Comparison of ENCODE assay signal across 30 mouse cellular contexts in genomic region chr6:112544315-112544714, GRCm38 (mm10). TPM values are rescaled to one million over a fixed set of nuclear protein-coding genes. Genes with fewer than 3 reads are reported as not detected.
DNase-seq lines count a peak whose midpoint lies in the region; ATAC-seq and TF ChIP-seq lines count a peak whose summit lies in the region.
"Had no signal": no experiment of that assay in that cellular context is flagged by ENCODE, and none has a peak within 500 bp of the region (broad histone marks: within the 10 kb centered on the region; RNA-seq: fewer than 3 reads in every experiment).

No protein-coding gene starts in this region.

- H3K9me3 ChIP-seq in heart, embryonic 10.5 days, result no peaks in the 10 kb centered on the region
- no peaks in the 10 kb centered on the region for H3K9me3 ChIP-seq in intestine, postnatal 0 days (ENCODE audit: control insufficient read depth)
- H3K9me3 ChIP-seq: embryonic facial prominence, embryonic 13.5 days; heart, embryonic 15.5 days; hindbrain, embryonic 12.5 days; liver, embryonic 15.5 days; lung, embryonic 15.5 days; midbrain, embryonic 15.5 days; stomach, embryonic 15.5 days had no signal

- no peak for TF ChIP-seq CTCF in intestine, postnatal 0 days (IDR thresholded peaks at IDR 0.05; ENCODE audit: low read depth)

- no peak overlapping the region for H3K4me2 ChIP-seq in intestine, postnatal 0 days (replicated peaks; ENCODE audit: low read depth)
- H3K4me2 ChIP-seq: embryonic facial prominence, embryonic 13.5 days; heart, embryonic 15.5 days; hindbrain, embryonic 12.5 days; liver, embryonic 15.5 days; lung, embryonic 15.5 days; midbrain, embryonic 15.5 days; stomach, embryonic 15.5 days had no signal

- 0 out of 2 replicates have a peak, but pooled peaks cover 3% of the 10 kb centered on the region for H3K4me1 ChIP-seq in heart, embryonic 10.5 days
- H3K4me1 ChIP-seq in intestine, postnatal 0 days (replicated peaks; ENCODE audit: control insufficient read depth, insufficient read depth, low read length), result no peaks in the 10 kb centered on the region
- H3K4me1 ChIP-seq: embryonic facial prominence, embryonic 13.5 days; heart, embryonic 15.5 days; hindbrain, embryonic 12.5 days; liver, embryonic 15.5 days; lung, embryonic 15.5 days; midbrain, embryonic 15.5 days; stomach, embryonic 15.5 days had no signal

- no peaks in the 10 kb centered on the region for H3K27me3 ChIP-seq in heart, embryonic 10.5 days (ENCODE audit: insufficient read depth, poor library complexity, severe bottlenecking)
- no peaks in the 10 kb centered on the region for H3K27me3 ChIP-seq in intestine, postnatal 0 days (replicated peaks; ENCODE audit: control insufficient read depth, insufficient read depth, low read length)
- H3K27me3 ChIP-seq: embryonic facial prominence, embryonic 13.5 days; heart, embryonic 15.5 days; hindbrain, embryonic 12.5 days; liver, embryonic 15.5 days; lung, embryonic 15.5 days; midbrain, embryonic 15.5 days; stomach, embryonic 15.5 days had no signal

- H3K27ac ChIP-seq in heart, embryonic 10.5 days, result no peak overlapping the region
- no peak overlapping the region for H3K27ac ChIP-seq in intestine, postnatal 0 days (ENCODE audit: low read depth, low read length)
- H3K27ac ChIP-seq: embryonic facial prominence, embryonic 13.5 days; heart, embryonic 15.5 days; hindbrain, embryonic 12.5 days; left cerebral cortex, adult 2 months; liver, embryonic 15.5 days; lung, embryonic 15.5 days; midbrain, embryonic 15.5 days; stomach, embryonic 15.5 days had no signal

- no peaks in the 10 kb centered on the region for H3K36me3 ChIP-seq in heart, embryonic 10.5 days
- no peaks in the 10 kb centered on the region for H3K36me3 ChIP-seq in intestine, postnatal 0 days (ENCODE audit: control insufficient read depth, insufficient read depth)
- H3K36me3 ChIP-seq: embryonic facial prominence, embryonic 13.5 days; heart, embryonic 15.5 days; hindbrain, embryonic 12.5 days; liver, embryonic 15.5 days; lung, embryonic 15.5 days; midbrain, embryonic 15.5 days; stomach, embryonic 15.5 days had no signal

- H3K9ac ChIP-seq in intestine, postnatal 0 days (ENCODE audit: low read depth, low read length), result no peak overlapping the region
- H3K9ac ChIP-seq: embryonic facial prominence, embryonic 13.5 days; heart, embryonic 15.5 days; hindbrain, embryonic 12.5 days; liver, embryonic 15.5 days; lung, embryonic 15.5 days; midbrain, embryonic 15.5 days; stomach, embryonic 15.5 days had no signal

- ATAC-seq in neutrophil, adult 5-6 weeks (ENCODE audit: extremely low read depth, insufficient number of reproducible peaks, low FRiP score, poor library complexity, severe bottlenecking), result 0 out of 2 replicates have a peak, but pooled peaks have one; percentile 19
- ATAC-seq in intestine, postnatal 0 days, result no peak
- ATAC-seq: forebrain, embryonic 16.5 days; midbrain, embryonic 15.5 days had no signal

- DNase-seq in gastrocnemius, adult 18-20 months (ENCODE audit: low spot score), result peak; percentile 7
- DNase-seq in gastrocnemius, postnatal 10 days, result no peak
- peak; percentile 35 for DNase-seq in heart, embryonic 10.5 days (ENCODE audit: low spot score)
- DNase-seq in heart, postnatal 14 days, result no peak
- peak; percentile 65 for DNase-seq in Muller cell, postnatal 12 days (ENCODE audit: inconsistent ontology term)
- DNase-seq: adrenal gland, postnatal 14 days; cerebellum, adult 8-10 months; cerebellum, postnatal 36 days; embryo, embryonic 11 days; gastrocnemius, postnatal 36 days; kidney, postnatal 4 days; liver; lung, postnatal 36 days; right cerebral cortex, adult 18-20 months; right cerebral cortex, postnatal 4 days; thymus, adult 18-20 months; thymus, postnatal 36 days had no signal

- 74% methylated on average over 4 of the region's 4 CpGs for WGBS in heart, embryonic 10.5 days
- WGBS in intestine, postnatal 0 days, result 59% methylated on average over 4 of the region's 4 CpGs

- no peak overlapping the region for H3K4me3 ChIP-seq in heart, embryonic 10.5 days
- H3K4me3 ChIP-seq in intestine, postnatal 0 days (ENCODE audit: low read depth, low read length), result no peak overlapping the region
- H3K4me3 ChIP-seq: embryonic facial prominence, embryonic 13.5 days; erythroblast, embryonic 14.5 days; heart, embryonic 15.5 days; hindbrain, embryonic 12.5 days; left cerebral cortex, adult 2 months; liver, embryonic 15.5 days; lung, embryonic 15.5 days; midbrain, embryonic 15.5 days; stomach, embryonic 15.5 days had no signal

- intact Hi-C loops in heart, postnatal 14 days (cut with DNase I), result no loop called here

RNA-seq across cellular contexts. Expression of gene Oxtr, which starts 54.6 kb away (rescaled TPM):
- 1 to 10 TPM in 1 of 2 experiments, under 1 TPM in 1; 0.09 to 1.2 TPM for total RNA-seq in gastrocnemius, adult 18-20 months (2021)
- total RNA-seq in gastrocnemius, postnatal 10 days (2021), result under 1 TPM; 0.23 to 0.34 TPM
- polyA plus RNA-seq in heart, embryonic 10.5 days (2016; fragmentation: Nextera tagmentation; extraction: Ambion mirVana), result 0.08 and 0.17 TPM in 2 replicates
- under 1 TPM; 0.15 to 0.19 TPM for total RNA-seq in heart, postnatal 14 days (2021)
- total RNA-seq in neutrophil, adult 5-6 weeks (2017), result not detected in 2 replicates
- 0.14 and 0.18 TPM in 2 replicates for polyA plus RNA-seq in intestine, postnatal 0 days (2015; fragmentation: Nextera tagmentation; extraction: Ambion mirVana)
- total RNA-seq: megakaryocyte-erythroid progenitor cell, adult 5-6 weeks had no signal
- polyA plus RNA-seq: erythroblast, embryonic 14.5 days; liver, embryonic 15.5 days had no signal

Comparison
In these comparisons a context has a peak if more than half of its experiments do, and no peak if none do; other contexts are left out.
1. DNase-seq: peak in gastrocnemius, adult 18-20 months (single experiment), heart, embryonic 10.5 days (single experiment) and Muller cell, postnatal 12 days (single experiment); none in gastrocnemius, postnatal 10 days (single experiment) and heart, postnatal 14 days (0 of 2).